Mouse (Mus musculus): Measurements from ENCODE around the gene Dyrk3.

GRCm38 (mm10) chr1:131155456-131155855 lies 17.3 kb upstream of the Dyrk3 start:
- peak; percentile 88 for TF ChIP-seq CTCF (conservative IDR thresholded peaks at IDR 0.05; ENCODE audit: insufficient read depth, insufficient read length, low read depth, low read length)
- TF ChIP-seq POLR2A (IDR thresholded peaks at IDR 0.05; ENCODE audit: low read depth, low read length) = no peak
